Mouse (Mus musculus) midbrain, postnatal 0 days (tissue): ENCODE measurements around the gene Macrod1. TPM values are rescaled to one million over a fixed set of nuclear protein-coding genes. Genes with fewer than 3 reads are reported as not detected.

ENCODE experiments used
- ATAC-seq: fragments of 200-750 bp; cut with Nextera tagmentation; 2 replicates; pipeline ENCODE4 v1.8.0; 2017; ENCODE audit warnings: moderate number of reproducible peaks, mild to moderate bottlenecking, moderate TSS enrichment, moderate library complexity; ENCODE audit not compliant: low FRiP score
- DNase-seq: peaks from one replicate; pipeline ENCODE4 v3.0.0-alpha.2; 2015; ENCODE audit warnings: low spot score
- H3K27ac ChIP-seq: fragments of 300-500 bp; sonication (generic); 2 replicates; pipeline ENCODE4 v1.5.1; 2014; ENCODE audit warnings: low read depth, mild to moderate bottlenecking, low read length, mixed read lengths
- H3K27me3 ChIP-seq: fragments of 300-500 bp; sonication (generic); 2 replicates; pipeline ENCODE4 v1.6.1; 2014; ENCODE audit warnings: low read length, control low read depth, mixed read lengths; ENCODE audit not compliant: insufficient read depth
- H3K36me3 ChIP-seq: fragments of 300-500 bp; sonication (generic); 2 replicates; pipeline ENCODE4 v1.6.1; 2014; ENCODE audit warnings: low read length, control low read depth, mixed read lengths; ENCODE audit not compliant: insufficient read depth
- H3K4me1 ChIP-seq: fragments of 300-500 bp; sonication (generic); 2 replicates; pipeline ENCODE4 v1.6.1; 2014; ENCODE audit warnings: mild to moderate bottlenecking, control low read depth, antibody characterized with exemption, low read length, mixed read lengths; ENCODE audit not compliant: insufficient read depth
- H3K4me2 ChIP-seq: fragments of 300-500 bp; sonication (generic); 2 replicates; pipeline ENCODE4 v1.6.1; 2014; ENCODE audit warnings: low read depth, mild to moderate bottlenecking, low read length, mixed read lengths; ENCODE audit not compliant: poor library complexity, severe bottlenecking
- H3K4me3 ChIP-seq: fragments of 300-500 bp; sonication (generic); 2 replicates; pipeline ENCODE4 v1.5.1; 2014; ENCODE audit warnings: low read depth, mild to moderate bottlenecking, low read length, moderate library complexity
- H3K9ac ChIP-seq: fragments of 300-500 bp; sonication (generic); replicated peaks from 2 replicates; pipeline ENCODE4 v1.6.1; 2014; ENCODE audit warnings: mild to moderate bottlenecking, low read length, moderate library complexity, mixed read lengths; ENCODE audit not compliant: poor library complexity, severe bottlenecking
- H3K9me3 ChIP-seq: fragments of 300-500 bp; sonication (generic); 2 replicates; pipeline ENCODE4 v1.6.1; 2016; ENCODE audit warnings: low read length, control low read depth
- CTCF ChIP-seq: IDR thresholded peaks from 2 replicates; pipeline ENCODE4 v1.5.1; 2016; ENCODE audit warnings: antibody characterized with exemption, mild to moderate bottlenecking
- WGBS: fragments of 180-500 bp; shearing (Covaris S2); extraction: QIAGEN DNeasy Blood & Tissue Kit; methylation state at CpG from one replicate; pipeline ENCODE4 v1.1.7; 2014; 5-methylcytosine and 5-hydroxymethylcytosine counted together
- polyA plus RNA-seq: library from polyadenylated mRNA; unstranded; fragments of >200 nt; fragmentation: Nextera tagmentation; extraction: Ambion mirVana; gene quantifications from 2 replicates; pipeline ENCODE4 v1.2.1, GENCODE M21; 2015
- total RNA-seq: library from RNA; depleted of rRNA; stranded (reverse); fragments of >200 nt; gene quantifications from 2 replicates; pipeline ENCODE4 v1.2.3, GENCODE M21; 2014

Gene Macrod1
- total and polyA plus RNA-seq, 2 experiments from 2014 or later = 1.4 to 6.2 TPM

DNA sequence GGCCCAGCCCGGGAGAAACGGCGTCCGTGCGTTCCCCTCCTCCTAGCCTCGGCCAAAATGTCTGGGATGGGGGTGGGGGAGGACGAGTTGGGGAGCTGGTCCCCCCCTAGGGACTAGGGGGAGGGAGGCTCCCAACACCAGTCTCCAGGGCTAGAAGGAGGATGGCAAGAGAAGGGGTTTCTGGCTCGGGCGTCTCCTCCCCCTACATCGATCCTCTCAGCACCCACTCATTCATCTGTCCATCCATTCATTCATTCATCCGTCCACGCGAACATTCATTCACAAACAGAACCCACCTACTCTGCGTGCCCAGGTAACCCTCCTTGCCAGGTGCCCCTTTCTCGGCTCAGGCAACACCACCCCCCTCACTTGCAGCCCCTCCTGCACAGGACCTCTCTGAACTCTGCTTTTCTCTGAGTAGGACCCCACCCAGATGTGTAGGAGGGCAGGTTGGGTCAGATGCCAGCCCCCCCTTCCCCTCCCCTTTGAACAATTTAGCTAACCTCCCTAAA lies 109.6 kb downstream of the Macrod1 start:
- TF ChIP-seq CTCF = no peak
- Histone ChIP-seq H3K9me3 (no peaks in the 10 kb centered on the region), H3K4me1 (peaks cover 5% of the 10 kb centered on the region), H3K36me3 (no peaks in the 10 kb centered on the region), H3K4me2 (peak overlapping the region; percentile 88), H3K27me3 (no peaks in the 10 kb centered on the region), H3K4me3 (peak overlapping the region; percentile 82), H3K27ac (no peak overlapping the region), H3K9ac (peak overlapping the region; percentile 79)
- no peak for DNase-seq
- 4% methylated on average over 10 of the region's 15 CpGs for WGBS
- ATAC-seq = no peak

- peaks cover 10% of the 10 kb centered on the region for H3K4me1 ChIP-seq
- ATAC-seq (no peak), DNase-seq (no peak)
- H3K27ac ChIP-seq = no peak overlapping the region
- no peak overlapping the region; the same call in 1 of the 2 replicates for H3K4me2 ChIP-seq
- H3K27me3 ChIP-seq = no peaks in the 10 kb centered on the region
- H3K36me3 ChIP-seq = no peaks in the 10 kb centered on the region
- H3K9me3 ChIP-seq = no peaks in the 10 kb centered on the region
- no peak for TF ChIP-seq CTCF
- H3K9ac ChIP-seq = no peak overlapping the region
- H3K4me3 ChIP-seq = peak overlapping the region; percentile 82; the same call in 1 of the 2 replicates
- WGBS = 8% methylated on average over 6 of the region's 6 CpGs
Observed at GRCm38 (mm10) chr19:7166767-7167166, 110.2 kb downstream of the Macrod1 start.

GRCm38 (mm10) chr19:7168423-7168822 lies 111.8 kb downstream of the Macrod1 start:
- no peak for ATAC-seq
- DNase-seq = no peak
- 32% methylated on average over 2 of the region's 2 CpGs for WGBS

GRCm38 (mm10) chr19:7170916-7171315 lies 114.3 kb downstream of the Macrod1 start:
- TF ChIP-seq CTCF = no peak
- H3K4me2 ChIP-seq = no peak overlapping the region
- peaks cover 13% of the 10 kb centered on the region for H3K4me1 ChIP-seq
- no peak overlapping the region for H3K27ac ChIP-seq
- no peak overlapping the region for H3K9ac ChIP-seq
- no peaks in the 10 kb centered on the region for H3K36me3 ChIP-seq
- ATAC-seq = no peak
- no peak overlapping the region for H3K4me3 ChIP-seq
- 79% methylated on average over 6 of the region's 6 CpGs for WGBS
- no peaks in the 10 kb centered on the region for H3K9me3 ChIP-seq
- DNase-seq = no peak
- no peaks in the 10 kb centered on the region for H3K27me3 ChIP-seq

More at GRCm38 (mm10) chr19:7168423-7168822, 111.8 kb downstream of the Macrod1 start:
- H3K27me3 ChIP-seq = no peaks in the 10 kb centered on the region
- no peak overlapping the region for H3K4me2 ChIP-seq
- TF ChIP-seq CTCF = no peak
- no peak overlapping the region for H3K27ac ChIP-seq
- no peak overlapping the region for H3K4me3 ChIP-seq
- H3K9me3 ChIP-seq = no peaks in the 10 kb centered on the region
- no peaks in the 10 kb centered on the region for H3K36me3 ChIP-seq
- no peak overlapping the region for H3K9ac ChIP-seq
- H3K4me1 ChIP-seq = peaks cover 17% of the 10 kb centered on the region

- Histone ChIP-seq H3K36me3 (no peaks in the 10 kb centered on the region), H3K9ac (no peak overlapping the region), H3K27ac (no peak overlapping the region), H3K9me3 (no peaks in the 10 kb centered on the region), H3K4me2 (no peak overlapping the region), H3K4me1 (peaks cover 13% of the 10 kb centered on the region), H3K27me3 (no peaks in the 10 kb centered on the region), H3K4me3 (no peak overlapping the region)
- WGBS = 14% methylated on average over 8 of the region's 8 CpGs
- no peak for DNase-seq
- no peak for TF ChIP-seq CTCF
- ATAC-seq = no peak
Observed at GRCm38 (mm10) chr19:7171447-7171846, 114.8 kb downstream of the Macrod1 start.

- Histone ChIP-seq H3K27me3 (no peaks in the 10 kb centered on the region), H3K27ac (no peak overlapping the region), H3K4me3 (no peak overlapping the region), H3K4me2 (no peak overlapping the region), H3K9me3 (no peaks in the 10 kb centered on the region), H3K36me3 (no peaks in the 10 kb centered on the region), H3K9ac (no peak overlapping the region), H3K4me1 (peaks cover 13% of the 10 kb centered on the region)
- TF ChIP-seq CTCF = no peak
- ATAC-seq (peak; percentile 88), DNase-seq (peak; percentile 82)
- WGBS = 9% methylated on average over 13 of the region's 13 CpGs
Observed at GRCm38 (mm10) chr19:7172051-7172866, 115.6 kb downstream of the Macrod1 start.
